Mouse (Mus musculus) testis, postnatal 10 days (tissue): ENCODE results near the gene Stn1.

Experiments
- DNase-seq: peaks from one replicate; pipeline ENCODE4 v3.0.0; 2021; ENCODE audit warnings: low spot score

Stn1 gene

GRCm38 (mm10) chr19:47545055-47545454 lies 7.7 kb upstream of the Stn1 start:
- no peak for DNase-seq

DNA sequence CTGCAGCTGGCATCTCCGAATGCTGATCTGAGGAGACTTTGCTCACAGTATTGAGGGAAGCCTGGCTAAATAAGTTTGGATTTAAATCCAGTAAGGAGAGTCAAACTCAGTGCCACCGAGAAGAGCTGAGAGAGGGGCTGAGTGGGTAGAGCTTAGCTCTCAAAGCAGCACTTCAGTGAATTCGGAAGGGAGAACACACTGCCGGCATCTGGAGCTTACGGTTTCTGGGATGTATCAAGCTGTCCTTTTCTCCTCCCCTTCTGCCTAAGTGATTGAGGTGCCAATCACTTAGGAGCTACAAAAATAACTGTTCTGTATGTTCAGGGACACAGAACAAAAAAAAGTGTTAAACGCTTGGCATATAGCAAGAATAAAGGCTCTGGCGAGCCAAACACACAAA lies 5.1 kb upstream of the Stn1 start:
- DNase-seq: no peak

- no peak for DNase-seq
Measured at GRCm38 (mm10) chr19:47538801-47539200, 1.5 kb upstream of the Stn1 start.

DNA sequence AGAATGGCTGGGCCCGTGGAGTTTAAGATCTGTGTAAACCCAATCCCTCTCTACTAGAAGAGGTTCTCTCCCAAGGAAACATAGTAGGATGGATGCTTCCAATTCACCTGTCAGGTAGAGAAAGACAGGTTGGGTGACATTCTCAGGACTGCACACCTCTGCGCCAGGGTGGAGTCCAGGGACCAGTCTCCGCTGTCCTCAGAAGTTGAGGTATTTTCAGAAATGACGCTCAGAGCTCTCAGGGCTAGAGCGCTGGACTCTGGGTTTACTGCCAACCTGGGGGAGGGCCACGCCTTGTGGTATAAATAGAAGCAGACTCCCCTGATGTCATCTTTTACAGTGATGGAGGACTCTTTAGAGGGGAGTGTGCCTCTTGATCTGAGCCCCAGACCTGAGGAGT lies 572 bp upstream of the Stn1 start:
- peak; percentile 48 for DNase-seq

DNA sequence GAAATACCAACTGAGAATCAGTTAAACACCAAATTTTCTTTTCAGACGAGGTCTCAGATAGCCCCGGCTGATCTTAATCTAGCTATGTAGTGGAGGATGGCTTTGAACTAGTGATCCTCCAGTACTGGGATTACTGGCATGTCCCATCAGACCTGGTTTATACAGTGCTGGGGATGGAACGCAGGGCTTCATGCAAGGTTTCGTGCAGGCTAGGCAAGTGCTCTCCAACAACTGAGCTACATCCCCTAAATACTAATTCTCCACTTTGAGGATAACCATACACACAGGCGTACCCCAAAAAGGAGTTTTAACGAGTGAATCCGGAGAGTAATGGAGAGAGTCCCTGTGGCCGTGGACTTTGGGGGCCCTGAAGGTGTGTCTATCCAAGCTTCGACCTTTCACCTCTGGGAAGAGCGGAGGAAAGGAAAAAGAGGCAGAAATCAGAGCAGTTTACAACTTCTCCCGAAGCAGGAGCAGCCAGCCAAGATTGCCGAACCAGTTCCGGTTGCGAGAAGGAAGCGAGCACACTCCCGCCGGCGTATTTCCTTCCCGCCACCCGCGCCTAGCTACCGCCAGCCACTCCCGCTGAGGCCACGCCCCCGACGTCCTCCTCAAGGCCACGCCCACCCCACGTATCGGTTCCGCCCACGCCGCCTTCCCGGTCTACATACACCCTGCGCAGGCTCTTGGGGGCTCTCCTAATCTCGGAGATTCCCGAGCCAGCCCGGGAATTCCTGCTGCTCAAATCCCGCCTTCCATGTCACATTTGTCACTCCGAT lies 597 bp downstream of the Stn1 start:
- DNase-seq: peak; percentile 100

- no peak for DNase-seq
Measured at GRCm38 (mm10) chr19:47534131-47534530, 3.2 kb downstream of the Stn1 start.

- DNase-seq: no peak
Measured at GRCm38 (mm10) chr19:47532449-47532848, 4.9 kb downstream of the Stn1 start.

DNA sequence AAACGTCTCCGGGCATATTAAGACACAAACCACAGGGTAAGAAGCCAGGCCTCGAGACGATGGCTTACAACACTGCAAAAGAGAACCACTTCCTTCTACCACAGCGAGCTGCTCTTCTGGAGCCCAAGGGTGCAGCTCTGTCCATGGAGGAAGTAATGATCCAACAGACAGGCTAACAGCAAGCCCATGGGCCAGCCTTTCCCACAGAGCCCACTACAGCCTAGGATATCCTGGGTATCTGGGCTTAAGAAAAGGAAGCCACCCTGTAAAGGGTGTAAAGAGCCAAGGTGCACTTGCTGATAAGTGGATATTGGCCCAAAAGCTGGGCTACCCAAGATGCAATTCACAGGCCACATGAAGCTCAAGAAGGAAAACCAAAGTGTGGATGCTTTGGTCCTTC lies 6.0 kb downstream of the Stn1 start:
- DNase-seq: no peak

DNA sequence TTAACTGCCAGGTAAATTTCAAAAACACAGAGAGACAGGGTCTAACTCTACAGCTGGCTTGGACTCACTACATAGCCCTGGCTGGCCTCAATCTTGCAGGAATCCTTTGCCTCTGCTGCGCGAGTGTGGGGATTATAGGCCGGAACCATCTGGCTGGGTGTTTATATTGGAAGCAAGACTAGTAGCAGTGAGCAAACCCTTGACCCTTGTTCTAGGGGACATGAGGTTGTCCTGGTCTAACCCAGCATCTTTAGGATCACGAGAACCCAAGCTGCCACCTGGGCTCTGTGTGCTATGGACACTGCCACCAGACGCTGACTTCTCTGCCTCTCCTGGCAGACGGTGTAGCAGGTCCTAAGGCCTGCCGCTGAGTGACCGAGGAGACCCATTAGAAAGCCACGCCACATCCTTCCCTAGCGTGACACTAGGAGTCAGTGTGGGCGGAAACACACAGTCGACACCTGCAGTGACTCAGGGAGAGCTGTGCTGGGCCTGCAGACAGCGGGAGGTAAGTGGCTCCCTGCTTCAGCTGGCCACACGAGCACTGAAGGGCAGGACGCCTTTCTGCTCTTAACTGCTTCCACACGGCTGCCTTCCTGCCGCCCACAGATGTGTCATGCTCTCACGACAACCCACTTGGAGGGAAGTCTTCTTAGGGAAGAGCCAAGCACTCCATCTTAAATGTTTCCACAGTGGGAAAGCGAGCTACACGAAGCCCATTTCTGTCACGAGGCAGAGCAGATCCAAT lies 10.9 kb downstream of the Stn1 start:
- DNase-seq: no peak

DNA sequence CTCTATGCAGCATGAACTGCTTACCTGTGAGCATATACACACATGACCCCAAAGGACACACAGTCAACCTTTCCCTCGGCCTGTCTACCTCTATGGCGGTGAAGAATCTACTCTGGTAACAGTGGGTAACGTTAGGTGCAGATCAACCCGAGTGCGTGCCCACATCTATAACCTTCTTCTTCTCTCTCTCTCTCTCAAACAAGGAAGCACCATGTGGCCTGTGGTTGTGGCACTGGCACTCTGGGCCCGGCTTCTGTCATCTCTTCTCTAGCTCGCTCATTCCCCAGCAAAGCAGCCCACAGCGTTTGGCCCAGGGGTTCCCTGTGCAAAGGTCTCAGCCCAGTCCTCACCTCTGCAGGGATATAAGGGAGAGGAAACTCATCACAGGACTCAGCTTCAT lies 12.4 kb downstream of the Stn1 start:
- no peak for DNase-seq

GRCm38 (mm10) chr19:47521403-47521802 lies 15.9 kb downstream of the Stn1 start:
- DNase-seq: no peak

GRCm38 (mm10) chr19:47519163-47519893 lies 18.0 kb downstream of the Stn1 start:
- DNase-seq: no peak

DNA sequence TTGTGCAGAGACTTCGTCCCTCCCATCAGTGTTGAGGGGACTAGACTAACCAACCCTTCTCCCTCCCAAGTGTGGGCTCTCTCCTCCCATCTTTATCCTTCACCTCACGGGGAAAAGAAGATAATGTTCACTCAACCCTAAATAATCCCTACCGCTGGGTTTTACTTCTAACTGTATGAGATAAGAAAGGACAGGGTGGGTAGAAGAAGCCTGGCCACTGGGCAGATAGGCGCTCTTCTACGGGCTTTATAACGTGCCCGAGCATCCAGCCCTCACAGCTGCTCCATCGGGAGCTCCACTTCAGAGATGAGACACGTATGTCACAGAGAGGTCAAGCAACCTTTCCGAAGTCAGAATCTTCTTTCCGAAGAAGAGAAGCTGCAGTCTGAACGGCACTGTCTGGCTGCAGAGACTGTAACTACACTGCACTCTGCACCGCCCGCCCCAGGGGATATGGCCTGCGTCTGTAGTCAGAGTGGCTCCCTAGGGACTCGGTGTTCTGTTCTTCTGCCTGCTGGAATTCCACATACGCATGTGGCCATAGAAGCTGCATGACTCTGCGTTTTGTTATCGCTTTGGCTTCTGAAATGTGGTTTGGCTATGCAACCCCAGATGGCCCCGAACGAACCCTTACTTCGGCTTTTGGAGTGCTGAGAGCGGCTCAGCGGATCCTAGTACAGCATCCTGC lies 18.7 kb downstream of the Stn1 start:
- peak; percentile 59 for DNase-seq

GRCm38 (mm10) chr19:47517570-47517969 lies 19.7 kb downstream of the Stn1 start:
- DNase-seq: no peak

DNA sequence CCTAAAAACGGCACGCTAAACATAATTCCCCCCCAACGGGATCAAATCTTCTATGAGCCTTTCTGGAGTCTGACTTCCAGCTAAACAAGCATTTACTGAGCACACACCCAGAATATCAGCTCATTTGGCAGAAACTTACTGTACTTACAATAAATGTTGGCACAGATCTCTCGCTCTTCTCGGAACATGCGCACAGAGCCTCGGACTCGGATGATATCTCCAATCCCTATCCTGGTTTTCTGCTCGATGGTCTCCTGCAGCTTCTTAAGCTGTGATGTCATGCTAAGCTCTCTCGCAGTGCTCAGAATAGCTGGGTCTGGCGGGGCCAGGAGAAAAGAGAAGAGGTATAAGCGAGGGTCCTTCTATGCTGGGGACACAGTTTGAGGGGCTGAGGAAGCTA lies 20.4 kb downstream of the Stn1 start:
- no peak for DNase-seq

DNA sequence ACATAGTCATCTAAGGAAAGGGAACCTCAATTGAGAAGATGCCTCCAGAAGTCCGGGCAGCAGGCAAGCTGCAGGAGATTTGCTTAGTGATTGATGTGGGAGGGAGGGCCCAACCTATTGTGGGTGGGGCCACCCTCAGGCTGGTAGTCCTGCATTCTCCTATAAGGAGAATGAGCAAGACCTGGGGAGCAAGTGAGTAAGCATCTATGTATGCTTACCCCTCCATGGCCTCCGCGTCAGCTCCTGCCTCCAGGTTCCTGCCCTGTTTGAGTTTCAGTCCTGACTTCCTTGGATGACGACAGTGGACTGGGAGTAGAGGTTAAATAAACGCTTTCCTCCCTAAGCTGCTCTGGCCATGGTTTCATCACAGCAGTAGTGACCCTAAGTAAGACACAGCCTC lies 22.2 kb downstream of the Stn1 start:
- no peak for DNase-seq

DNA sequence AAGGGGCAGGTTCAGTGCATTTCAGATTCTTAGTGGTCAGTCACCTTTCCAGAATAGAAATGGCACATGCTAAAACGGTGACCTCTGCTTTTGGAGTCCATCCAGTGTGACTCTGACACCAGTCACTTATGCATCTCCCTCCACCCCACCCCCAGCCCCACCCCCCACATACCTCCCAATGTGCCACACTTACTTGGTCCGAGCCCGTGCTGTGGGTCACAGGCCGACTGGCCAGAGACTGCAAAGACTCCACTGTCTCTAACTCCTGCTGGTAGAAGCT lies 23.7 kb downstream of the Stn1 start:
- no peak for DNase-seq

GRCm38 (mm10) chr19:47512794-47513617 lies 24.3 kb downstream of the Stn1 start:
- no peak for DNase-seq

GRCm38 (mm10) chr19:47511958-47512357 lies 25.3 kb downstream of the Stn1 start:
- DNase-seq: no peak

GRCm38 (mm10) chr19:47511294-47511675 lies 26.0 kb downstream of the Stn1 start:
- no peak for DNase-seq

DNA sequence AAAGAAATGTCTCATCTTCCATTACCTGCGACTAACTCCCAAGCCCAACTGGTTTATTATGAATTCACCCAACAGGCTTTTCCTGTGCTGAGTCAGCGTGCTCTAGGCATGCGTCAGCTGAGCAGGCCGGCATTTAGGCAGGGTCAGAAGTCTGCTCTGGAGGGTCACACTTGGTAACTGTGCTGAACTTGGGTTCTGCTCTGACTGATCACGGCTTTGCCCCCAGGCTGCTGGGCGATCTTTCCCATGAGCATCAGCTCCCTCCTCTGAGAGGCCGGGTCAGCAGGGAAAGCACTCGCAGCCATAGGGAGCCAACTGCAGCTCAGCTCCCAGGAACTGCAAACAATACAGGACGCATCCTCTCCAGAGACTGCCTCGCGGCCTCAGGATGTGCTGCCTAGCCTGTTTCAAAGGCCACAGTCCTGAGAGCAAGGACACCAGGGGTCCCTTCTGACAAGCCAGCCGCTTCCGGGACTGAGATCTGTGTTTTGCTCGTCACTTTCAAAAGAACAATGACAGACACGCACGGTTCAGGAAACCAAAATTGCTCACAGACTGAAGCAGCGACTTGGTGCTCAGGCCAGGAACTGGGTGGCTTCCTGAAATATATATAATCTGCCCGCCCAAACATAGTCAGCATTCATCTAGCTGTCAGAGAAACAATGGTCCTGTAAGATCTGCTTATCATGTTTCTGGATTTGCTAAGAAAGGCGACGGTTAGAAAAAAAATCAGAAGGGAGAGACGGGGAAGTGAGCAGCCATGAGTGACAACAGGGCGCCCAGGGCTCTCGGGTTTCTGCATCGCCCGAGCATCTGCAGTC lies 26.6 kb downstream of the Stn1 start:
- DNase-seq: no peak
